Mouse (Mus musculus): Measurements from ENCODE around the gene Top3b. TPM values are rescaled to one million over a fixed set of nuclear protein-coding genes. Genes with fewer than 3 reads are reported as not detected.
"Not testable (repeated sequence)": the region's sequence is repeated elsewhere in the genome, so short reads cannot be mapped to it uniquely, and the experiment has no call there.

Top3b gene
- polyA plus RNA-seq, 1 experiment from 2014 or later, result 26.6 TPM

DNA sequence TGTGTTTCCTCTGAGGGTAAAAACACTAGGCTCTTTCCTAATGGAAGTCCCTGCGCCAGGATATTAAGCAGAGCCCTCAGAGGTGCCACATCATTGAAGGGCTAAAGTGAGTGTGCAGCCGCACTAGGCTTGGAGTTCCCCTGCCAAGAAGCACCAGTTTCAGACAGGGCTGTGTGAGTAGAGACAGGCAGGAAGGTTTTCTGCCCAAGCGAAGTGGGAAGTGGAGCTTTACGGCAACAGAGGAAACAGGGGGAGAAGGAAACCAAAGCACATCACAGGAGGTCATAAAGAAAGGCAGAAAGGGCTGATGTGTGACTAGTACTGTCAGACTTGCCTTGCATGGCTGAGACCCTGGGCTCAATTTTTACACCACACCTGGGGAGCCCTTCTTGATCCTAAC lies 31.8 kb downstream of the Top3b start:
- ATAC-seq (ENCODE audit: low read depth), result no peak
- H3K36me3 ChIP-seq, result peaks cover 21% of the 10 kb centered on the region
- peaks cover 11% of the 10 kb centered on the region for H3K4me1 ChIP-seq (replicated peaks)
- H3K9me3 ChIP-seq (replicated peaks), result no peaks in the 10 kb centered on the region
- DNase-seq, result no peak
- H3K27ac ChIP-seq, result no peak overlapping the region
- no peaks in the 10 kb centered on the region for H3K27me3 ChIP-seq
- H3K4me3 ChIP-seq (replicated peaks), result no peak overlapping the region
- no peak overlapping the region for H3K4me2 ChIP-seq
- H3K9ac ChIP-seq, result no peak overlapping the region
- WGBS (ENCODE audit: insufficient replicate concordance), result 51% methylated on average over 4 of the region's 4 CpGs

DNA sequence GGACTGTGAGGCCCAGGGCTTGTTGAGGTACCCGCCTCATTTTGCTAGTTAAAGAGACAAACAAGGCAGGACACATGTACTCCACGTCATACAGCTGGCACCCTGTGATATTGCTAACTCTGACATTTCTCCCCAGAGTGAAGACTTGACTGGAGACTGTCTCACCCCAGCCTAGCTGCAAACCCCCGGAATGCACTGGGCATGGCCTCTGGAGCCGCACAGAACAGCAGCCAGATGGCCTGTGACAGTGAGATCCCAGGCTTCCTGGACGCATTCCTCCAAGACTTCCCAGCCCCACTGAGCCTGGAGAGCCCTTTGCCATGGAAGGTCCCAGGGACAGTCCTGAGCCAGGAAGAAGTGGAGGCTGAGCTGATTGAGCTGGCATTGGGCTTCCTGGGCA lies 32.7 kb downstream of the Top3b start:
- WGBS (ENCODE audit: insufficient replicate concordance), result 77% methylated on average over 5 of the region's 5 CpGs
- H3K27ac ChIP-seq, result no peak overlapping the region

DNA sequence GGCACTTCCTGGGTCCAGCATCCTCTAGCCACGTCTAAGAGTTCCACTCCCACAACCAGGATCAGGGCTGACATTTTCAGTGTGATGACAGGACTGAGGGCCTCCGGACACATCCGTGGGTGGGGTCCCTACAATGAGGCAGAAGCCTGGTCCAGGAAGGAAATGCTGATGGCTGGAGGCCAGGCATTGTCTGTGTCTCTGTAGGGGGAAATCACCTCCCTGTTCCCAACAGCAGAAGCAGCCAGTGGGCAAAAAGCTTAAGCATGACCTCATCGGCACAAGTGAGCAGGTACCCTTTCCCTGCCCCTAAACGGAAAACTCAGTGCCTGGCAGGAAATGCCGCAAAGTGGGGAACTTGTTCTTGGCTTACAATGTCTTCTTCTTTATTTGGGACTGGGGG lies 37.3 kb downstream of the Top3b start:
- 43% methylated on average over 6 of the region's 6 CpGs for WGBS (ENCODE audit: insufficient replicate concordance)
- Histone ChIP-seq H3K9me3 (replicated peaks) (no peaks in the 10 kb centered on the region), H3K4me1 (replicated peaks) (0 out of 2 replicates have a peak, but pooled peaks cover 6% of the 10 kb centered on the region), H3K27me3 (no peaks in the 10 kb centered on the region), H3K9ac (no peak overlapping the region), H3K36me3 (peaks cover 40% of the 10 kb centered on the region), H3K27ac (no peak overlapping the region), H3K4me2 (no peak overlapping the region), H3K4me3 (replicated peaks) (no peak overlapping the region)
- ATAC-seq (ENCODE audit: low read depth), result peak; percentile 29; the same call in 1 of the 2 replicates
- no peak for DNase-seq

More for the DNA sequence above, 32.7 kb downstream of the Top3b start:
- Histone ChIP-seq H3K9me3 (replicated peaks) (no peaks in the 10 kb centered on the region), H3K27me3 (no peaks in the 10 kb centered on the region), H3K4me1 (replicated peaks) (peaks cover 3% of the 10 kb centered on the region), H3K36me3 (peaks cover 26% of the 10 kb centered on the region), H3K4me3 (replicated peaks) (no peak overlapping the region), H3K4me2 (no peak overlapping the region), H3K9ac (no peak overlapping the region)
- DNase-seq, result no peak
- ATAC-seq (ENCODE audit: low read depth), result no peak

DNA sequence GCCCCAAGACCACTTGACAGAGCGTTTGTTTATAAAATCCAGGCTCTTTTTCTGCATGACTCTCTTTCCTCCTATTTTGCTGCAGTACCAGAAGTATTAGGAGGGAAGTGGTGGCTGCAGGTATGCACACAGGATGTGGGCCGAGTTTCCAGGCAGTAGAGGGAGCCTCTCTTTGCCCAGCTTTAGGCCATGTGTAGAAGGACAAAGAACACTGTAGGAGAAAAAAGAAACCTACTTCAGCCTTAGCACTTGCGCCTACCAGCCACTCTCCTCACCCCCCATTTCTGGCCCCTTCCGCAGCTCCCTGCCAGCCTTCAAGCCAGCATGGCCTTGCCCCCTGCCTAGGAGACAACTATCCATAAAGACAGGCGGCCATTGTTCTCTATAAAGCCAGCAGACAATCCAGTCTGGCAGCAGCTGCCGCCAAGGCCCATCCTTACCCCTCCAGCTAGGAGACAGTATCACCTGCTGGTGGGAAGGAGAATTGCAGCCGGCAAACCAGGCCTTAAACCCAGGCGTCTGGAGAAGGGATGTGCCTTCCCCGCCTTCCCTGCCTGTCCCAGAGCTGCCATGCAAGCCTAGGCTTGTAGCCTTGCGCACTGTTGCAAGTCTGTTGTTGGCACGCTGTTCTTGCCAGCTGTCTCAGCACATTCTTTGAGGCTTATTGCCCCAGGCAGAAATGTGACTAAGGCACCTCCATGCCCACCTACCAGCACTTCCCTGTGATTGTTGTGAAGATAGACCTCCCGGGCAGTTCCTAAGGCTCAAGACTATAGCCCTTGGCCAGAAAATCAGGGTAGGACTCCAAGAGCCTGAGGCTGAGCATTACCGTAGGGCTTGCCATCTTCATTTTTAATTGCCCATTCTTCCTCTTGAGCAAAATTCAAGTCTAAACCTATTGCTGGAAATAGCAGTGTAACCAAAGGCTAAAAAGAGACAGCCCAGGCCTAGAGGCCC lies 41.4 kb downstream of the Top3b start:
- no peak overlapping the region for H3K27ac ChIP-seq
- H3K4me3 ChIP-seq (replicated peaks), result no peak overlapping the region
- ATAC-seq (ENCODE audit: low read depth) (peak; percentile 67), DNase-seq (peak; percentile 53)
- no peak overlapping the region for H3K4me2 ChIP-seq
- H3K36me3 ChIP-seq, result peaks cover 54% of the 10 kb centered on the region
- H3K4me1 ChIP-seq (replicated peaks), result 0 out of 2 replicates have a peak, but pooled peaks cover 3% of the 10 kb centered on the region
- no peaks in the 10 kb centered on the region for H3K9me3 ChIP-seq (replicated peaks)
- WGBS (ENCODE audit: insufficient replicate concordance), result 42% methylated on average over 13 of the region's 13 CpGs
- 0 out of 2 replicates have a peak overlapping the region, but pooled peaks have one; percentile 17 for H3K9ac ChIP-seq
- no peaks in the 10 kb centered on the region for H3K27me3 ChIP-seq

DNA sequence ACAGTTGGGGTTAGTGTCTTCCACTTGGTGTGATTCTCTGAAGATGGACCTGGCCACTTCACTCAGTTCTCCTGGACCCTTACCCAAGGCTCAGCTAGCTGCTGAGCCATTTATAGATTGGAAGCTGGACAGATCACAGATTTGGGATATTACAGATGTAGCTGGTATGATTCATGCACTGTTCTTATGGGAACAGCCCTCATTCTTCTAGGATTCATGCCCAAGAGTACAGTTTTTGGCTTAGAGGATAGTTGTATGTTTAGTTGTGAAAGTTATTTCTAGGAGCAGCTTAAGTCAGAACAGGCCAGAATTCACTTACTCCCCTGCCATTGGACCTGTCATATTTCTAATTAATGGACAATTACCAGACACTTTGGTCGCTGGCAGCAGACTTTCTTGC lies 42.9 kb downstream of the Top3b start:
- Histone ChIP-seq H3K9me3 (replicated peaks) (no peaks in the 10 kb centered on the region), H3K27me3 (no peaks in the 10 kb centered on the region), H3K4me2 (no peak overlapping the region), H3K4me1 (replicated peaks) (0 out of 2 replicates have a peak, but pooled peaks cover 3% of the 10 kb centered on the region), H3K4me3 (replicated peaks) (no peak overlapping the region), H3K9ac (no peak overlapping the region), H3K27ac (no peak overlapping the region), H3K36me3 (peaks cover 61% of the 10 kb centered on the region)
- 55% methylated on average over 1 of the region's 1 CpGs for WGBS (ENCODE audit: insufficient replicate concordance)
- DNase-seq, result no peak
- no peak for ATAC-seq (ENCODE audit: low read depth)

DNA sequence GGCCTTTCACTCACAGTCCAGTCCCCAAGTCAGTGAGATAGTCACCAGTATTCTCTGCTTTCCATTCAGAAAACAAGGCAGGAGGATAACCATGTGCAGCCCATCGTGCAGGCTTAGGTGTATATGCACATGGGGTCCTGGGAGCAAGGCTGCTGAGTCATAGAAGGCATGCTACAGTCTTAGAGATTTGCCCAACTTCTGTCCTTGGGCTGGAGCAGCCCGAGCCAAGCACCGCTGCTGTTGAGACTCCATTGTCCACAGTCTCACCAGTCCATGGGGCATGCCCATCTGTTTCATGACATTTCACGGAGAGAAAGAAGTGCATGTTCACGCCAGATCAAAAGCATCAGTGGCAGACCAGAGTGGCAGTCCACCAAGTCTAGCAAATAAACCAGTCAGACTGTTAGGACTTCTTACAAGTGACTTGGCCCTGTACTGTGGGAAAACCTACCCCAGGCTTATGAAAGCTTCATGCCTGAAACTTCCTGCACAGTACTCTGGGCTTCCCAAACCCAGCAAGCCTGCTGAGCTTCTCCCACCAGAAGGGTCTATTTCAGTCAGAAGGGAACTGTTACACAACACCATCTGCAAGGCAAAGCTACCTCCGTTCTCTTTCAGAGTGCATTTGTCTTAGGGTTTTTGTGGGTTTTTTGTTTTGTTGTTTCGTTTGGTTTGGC lies 48.0 kb downstream of the Top3b start:
- WGBS (ENCODE audit: insufficient replicate concordance), result 82% methylated on average over 7 of the region's 7 CpGs
- Histone ChIP-seq H3K9ac (no peak overlapping the region), H3K4me1 (replicated peaks) (no peaks in the 10 kb centered on the region), H3K27ac (no peak overlapping the region), H3K9me3 (replicated peaks) (no peaks in the 10 kb centered on the region), H3K4me3 (replicated peaks) (no peak overlapping the region), H3K27me3 (no peaks in the 10 kb centered on the region), H3K36me3 (peaks cover 62% of the 10 kb centered on the region), H3K4me2 (no peak overlapping the region)
- no peak for ATAC-seq (ENCODE audit: low read depth)
- DNase-seq, result no peak

DNA sequence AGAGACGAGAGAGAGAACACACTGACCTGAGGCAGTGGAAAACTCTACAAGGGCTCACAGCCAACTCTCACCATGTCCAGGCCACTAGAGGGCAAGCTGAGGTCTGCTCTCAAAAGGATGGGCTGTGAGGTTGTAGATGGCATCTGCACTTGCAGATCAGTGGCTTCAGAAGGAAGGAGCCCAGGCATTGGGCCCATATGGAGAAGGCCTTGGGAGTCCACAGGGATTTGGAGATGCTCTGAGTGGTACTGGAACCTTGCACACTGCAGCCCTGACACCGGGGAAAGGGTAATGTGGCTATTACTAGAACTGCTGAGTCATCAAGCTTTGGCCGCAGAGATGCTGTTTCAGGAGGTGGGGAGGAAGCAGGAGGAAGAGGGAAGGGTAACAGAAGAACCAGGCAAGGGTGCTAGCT lies 50.5 kb downstream of the Top3b start:
- DNase-seq (no peak), ATAC-seq (ENCODE audit: low read depth) (peak; percentile 46; the same call in 1 of the 2 replicates)
- Histone ChIP-seq H3K4me2 (no peak overlapping the region), H3K9me3 (replicated peaks) (no peaks in the 10 kb centered on the region), H3K4me1 (replicated peaks) (no peaks in the 10 kb centered on the region), H3K9ac (no peak overlapping the region), H3K4me3 (replicated peaks) (no peak overlapping the region), H3K27ac (no peak overlapping the region), H3K36me3 (peaks cover 51% of the 10 kb centered on the region), H3K27me3 (no peaks in the 10 kb centered on the region)
- WGBS (ENCODE audit: insufficient replicate concordance), result 45% methylated on average over 3 of the region's 3 CpGs

DNA sequence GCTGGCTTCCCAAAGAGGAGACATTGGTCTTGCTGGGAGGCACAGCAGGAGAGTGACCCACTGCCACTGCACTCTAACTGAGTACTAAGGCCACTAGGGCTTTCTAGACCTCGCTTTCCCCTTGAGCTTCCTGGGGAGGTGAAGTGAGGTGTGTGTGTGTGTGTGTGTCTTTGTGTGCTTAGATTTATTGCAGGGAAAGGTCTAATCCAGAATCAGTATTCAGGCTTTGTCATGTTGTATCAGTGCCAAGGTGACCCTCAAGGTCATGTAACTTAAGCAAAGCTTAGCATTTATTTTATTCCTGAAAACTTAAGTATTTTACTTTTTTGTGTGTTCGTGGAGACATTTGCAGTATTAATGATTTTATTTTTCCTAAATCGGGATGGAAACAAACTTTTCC lies 53.9 kb downstream of the Top3b start:
- no peak for ATAC-seq (ENCODE audit: low read depth)
- Histone ChIP-seq H3K4me1 (replicated peaks) (no peaks in the 10 kb centered on the region), H3K36me3 (peaks cover 24% of the 10 kb centered on the region), H3K4me3 (replicated peaks) (no peak overlapping the region), H3K9ac (no peak overlapping the region), H3K27me3 (no peaks in the 10 kb centered on the region), H3K4me2 (no peak overlapping the region), H3K9me3 (replicated peaks) (no peaks in the 10 kb centered on the region), H3K27ac (no peak overlapping the region)
- 73% methylated on average over 3 of the region's 3 CpGs for WGBS (ENCODE audit: insufficient replicate concordance)
- DNase-seq, result no peak

DNA sequence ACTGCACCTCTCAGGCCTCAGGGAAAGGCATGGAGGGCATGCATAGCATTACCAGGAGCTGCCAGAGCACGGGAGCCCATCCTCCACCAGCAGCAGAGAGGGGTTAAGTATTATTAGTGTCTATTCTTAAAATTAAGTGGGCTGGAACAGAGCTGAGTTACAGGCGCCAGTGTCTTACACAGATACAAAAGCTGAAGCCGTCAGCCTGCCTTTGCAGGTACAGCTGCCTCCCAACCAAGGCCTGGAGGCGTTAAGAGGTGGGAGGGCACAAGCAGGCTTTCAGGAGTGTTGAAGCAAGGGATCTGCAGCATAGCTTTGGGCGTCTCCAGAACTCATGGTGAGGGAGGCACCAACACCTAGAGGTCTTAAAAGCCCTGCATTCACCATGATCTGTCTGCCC lies 56.0 kb downstream of the Top3b start:
- Histone ChIP-seq H3K9ac (no peak overlapping the region), H3K4me1 (replicated peaks) (no peaks in the 10 kb centered on the region), H3K4me3 (replicated peaks) (no peak overlapping the region), H3K27me3 (no peaks in the 10 kb centered on the region), H3K4me2 (no peak overlapping the region), H3K27ac (no peak overlapping the region), H3K9me3 (replicated peaks) (no peaks in the 10 kb centered on the region), H3K36me3 (peaks cover 16% of the 10 kb centered on the region)
- 57% methylated on average over 5 of the region's 5 CpGs for WGBS (ENCODE audit: insufficient replicate concordance)
- ATAC-seq (ENCODE audit: low read depth) (no peak), DNase-seq (no peak)

DNA sequence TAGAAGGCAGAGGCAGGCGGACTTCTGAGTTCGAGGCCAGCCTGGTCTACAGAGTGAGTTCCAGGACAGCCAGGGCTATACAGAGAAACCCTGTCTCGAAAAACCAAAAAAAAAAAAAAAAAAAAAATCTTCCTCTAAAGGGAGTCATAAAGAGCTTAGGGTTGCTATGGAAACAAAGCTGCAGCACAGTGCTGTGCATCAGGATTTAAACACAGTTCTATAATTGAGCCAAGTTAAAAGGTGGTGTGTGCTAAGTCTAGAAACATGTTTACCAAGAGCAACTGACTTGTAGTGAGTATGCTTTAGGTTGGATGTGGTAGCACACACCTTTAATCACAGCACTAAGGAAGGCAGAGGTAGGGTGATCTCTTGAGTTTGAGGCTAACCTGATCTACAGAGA lies 58.4 kb downstream of the Top3b start:
- not testable (repeated sequence) for H3K36me3 ChIP-seq; H3K4me1 ChIP-seq (replicated peaks); H3K27ac ChIP-seq; H3K27me3 ChIP-seq; H3K9me3 ChIP-seq (replicated peaks); DNase-seq; H3K9ac ChIP-seq; H3K4me2 ChIP-seq; ATAC-seq (ENCODE audit: low read depth); H3K4me3 ChIP-seq (replicated peaks)
- 68% methylated on average over 3 of the region's 3 CpGs for WGBS (ENCODE audit: insufficient replicate concordance)

DNA sequence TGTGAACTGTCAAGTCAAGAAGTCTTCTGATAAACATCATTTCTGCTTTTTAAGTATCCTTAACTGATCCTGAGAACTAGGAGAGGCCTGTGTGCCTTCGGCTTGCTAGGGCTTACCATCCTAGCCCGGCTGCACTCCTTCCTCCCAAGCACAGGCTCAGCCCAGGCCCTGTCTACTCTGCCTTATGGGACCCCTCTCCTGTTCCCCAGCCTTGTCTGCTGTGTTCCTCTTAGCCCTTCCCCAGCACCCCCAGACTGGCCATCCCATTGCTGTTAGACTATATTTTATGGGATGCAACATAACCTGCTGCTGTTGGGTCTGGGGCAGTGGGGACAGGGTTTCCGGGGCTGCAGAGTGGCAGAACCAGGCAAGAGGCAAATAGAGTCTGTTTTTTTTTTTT lies 59.8 kb downstream of the Top3b start:
- H3K9ac ChIP-seq, result no peak overlapping the region
- ATAC-seq (ENCODE audit: low read depth) (no peak), DNase-seq (no peak)
- WGBS (ENCODE audit: insufficient replicate concordance), result 76% methylated on average over 3 of the region's 3 CpGs
- no peaks in the 10 kb centered on the region for H3K4me1 ChIP-seq (replicated peaks)
- H3K27me3 ChIP-seq, result no peaks in the 10 kb centered on the region
- H3K36me3 ChIP-seq, result no peaks in the 10 kb centered on the region
- H3K4me2 ChIP-seq, result no peak overlapping the region
- no peaks in the 10 kb centered on the region for H3K9me3 ChIP-seq (replicated peaks)
- no peak overlapping the region for H3K27ac ChIP-seq
- no peak overlapping the region for H3K4me3 ChIP-seq (replicated peaks)
